Mouse (Mus musculus): ENCODE data around the gene Padi2. TPM values are rescaled to one million over a fixed set of nuclear protein-coding genes. Genes with fewer than 3 reads are reported as not detected.

Padi2 gene
- total RNA-seq, 2 experiments from 2014 or later: 11.9 to 14.0 TPM

DNA sequence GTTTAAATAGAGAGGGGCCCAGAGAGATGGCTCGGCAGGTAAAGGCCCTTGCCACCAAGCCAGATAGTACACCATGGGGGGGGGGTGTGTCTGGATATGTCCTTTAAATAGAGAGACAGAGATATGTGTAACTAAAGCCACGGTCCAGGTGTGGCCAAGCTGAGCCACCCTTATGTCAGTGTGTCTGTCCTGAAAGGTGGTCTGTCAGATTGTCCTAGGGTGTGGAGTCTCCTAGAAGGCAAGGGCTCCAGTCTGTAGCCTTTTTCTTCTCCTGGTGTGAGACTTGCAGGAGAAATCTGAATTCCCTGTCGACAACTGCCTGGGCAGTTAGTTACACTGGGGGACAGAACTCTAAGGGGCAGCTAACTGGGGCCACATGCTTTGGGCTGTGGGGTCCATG lies 25.9 kb upstream of the Padi2 start:
- intact Hi-C loops (cut with DNase I): no loop called here
- DNase-seq (ENCODE audit: low spot score in 2 of 2): no peak

DNA sequence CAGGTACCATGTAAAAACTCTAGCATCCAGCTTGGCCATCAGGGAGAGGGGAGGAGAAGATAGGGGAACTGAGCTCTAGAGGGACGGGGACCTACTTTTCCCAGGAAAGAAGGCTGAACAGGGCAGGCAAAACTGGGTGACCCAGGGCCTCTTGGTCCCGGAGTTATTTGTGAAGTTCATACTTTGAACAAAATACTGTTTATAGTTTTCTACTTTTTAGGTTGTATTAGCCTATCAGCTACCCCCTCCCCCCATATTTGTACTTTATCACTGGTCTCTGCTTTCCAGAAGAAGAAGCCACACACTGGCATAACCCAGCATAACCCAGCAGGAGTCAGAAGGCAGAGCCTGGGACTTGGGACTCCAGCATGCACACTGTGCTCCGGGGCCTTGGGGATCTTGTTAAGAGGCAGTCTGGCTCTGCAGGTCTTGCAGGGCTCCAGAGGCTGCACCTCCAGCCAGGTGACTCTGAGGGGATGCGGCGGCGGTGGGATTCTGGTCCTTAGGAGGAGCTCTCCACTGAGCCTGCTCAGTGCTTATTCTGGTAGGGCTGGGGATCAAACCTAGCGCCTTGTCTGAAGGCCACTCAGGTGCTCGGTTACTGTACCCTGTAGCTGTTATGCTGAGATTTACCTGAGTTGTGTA lies 25.0 kb upstream of the Padi2 start:
- intact Hi-C loops (cut with DNase I): no loop called here
- no peak for DNase-seq (ENCODE audit: low spot score in 2 of 2)

DNA sequence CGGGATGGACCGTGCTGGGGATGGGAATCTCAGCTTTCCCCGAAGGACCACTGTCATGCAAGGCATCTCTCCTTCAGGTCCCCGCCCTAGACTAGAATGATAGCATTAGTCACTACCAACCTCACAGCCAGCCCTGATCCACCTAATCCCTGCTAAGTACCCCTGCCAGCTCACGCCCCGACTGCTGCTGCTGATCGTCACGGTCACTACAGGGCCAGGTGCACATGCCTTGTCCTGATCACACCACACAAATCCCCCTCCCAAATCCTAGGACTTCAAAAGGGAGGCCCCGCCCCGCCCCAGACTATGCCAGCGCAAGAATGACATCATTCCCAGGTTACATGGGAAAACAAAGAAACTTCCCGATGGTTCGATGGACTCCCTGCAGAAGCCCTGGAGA lies 24.4 kb upstream of the Padi2 start:
- intact Hi-C loops (cut with DNase I): no loop called here
- DNase-seq (ENCODE audit: low spot score in 2 of 2): no peak

DNA sequence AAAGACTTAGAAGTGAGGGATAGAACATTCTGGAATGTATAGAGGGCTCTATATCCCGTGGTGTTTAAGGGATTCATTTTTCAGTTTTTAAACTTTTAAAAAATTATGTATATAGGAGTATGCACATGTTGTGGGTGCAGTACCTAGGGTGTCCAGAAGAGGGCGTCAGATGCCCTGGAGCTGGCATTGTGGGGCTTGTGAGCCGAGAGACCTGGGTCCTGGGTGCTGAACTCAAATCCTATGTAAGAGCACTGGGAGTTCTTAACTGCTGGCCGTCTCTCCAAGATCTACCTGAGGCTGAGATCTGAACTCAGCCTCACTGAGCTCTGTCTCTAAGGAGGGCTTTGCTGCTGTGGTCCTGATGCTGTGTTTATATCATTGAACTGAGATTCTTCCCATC lies 23.8 kb upstream of the Padi2 start:
- DNase-seq (ENCODE audit: low spot score in 2 of 2): no peak
- intact Hi-C loops (cut with DNase I): no loop called here

DNA sequence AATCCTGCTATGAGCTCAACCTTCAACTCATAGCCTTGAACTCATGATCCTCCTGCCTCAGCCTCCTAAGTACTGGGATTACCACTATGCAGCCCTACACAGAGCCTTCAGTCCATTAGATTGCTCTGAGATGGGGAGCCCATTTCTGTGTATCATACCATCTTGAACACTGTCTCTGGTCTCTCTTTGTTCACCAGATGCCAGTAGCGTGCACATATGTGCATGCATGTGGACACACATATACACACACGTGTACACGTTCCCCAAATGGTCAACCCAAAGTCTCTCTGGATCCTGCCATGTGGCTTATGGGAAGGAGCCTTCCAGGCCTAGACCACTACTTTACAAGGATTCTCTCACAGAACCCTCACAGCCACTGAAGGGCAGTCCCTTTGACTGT lies 23.2 kb upstream of the Padi2 start:
- DNase-seq (ENCODE audit: low spot score in 2 of 2): no peak
- intact Hi-C loops (cut with DNase I): no loop called here

DNA sequence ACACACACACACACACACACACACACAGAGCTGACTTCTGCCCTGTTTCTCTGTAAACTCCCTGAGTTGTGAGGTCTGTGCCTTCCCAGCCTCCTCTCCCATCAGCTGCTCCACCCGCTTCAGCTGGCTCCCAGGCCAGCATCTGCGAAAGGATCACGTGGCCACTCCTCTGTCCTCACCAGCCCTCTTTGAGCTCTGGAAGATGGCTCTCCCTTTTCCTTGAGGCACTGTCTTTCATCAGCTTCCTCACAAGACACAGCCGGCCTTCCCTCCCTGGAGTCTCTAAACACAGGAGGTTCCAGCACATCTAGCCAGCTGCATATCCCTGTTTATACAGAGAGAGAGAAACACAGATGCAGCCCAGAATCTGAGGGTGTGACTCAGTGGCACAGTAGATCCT lies 22.3 kb upstream of the Padi2 start:
- DNase-seq (ENCODE audit: low spot score in 2 of 2): no peak
- intact Hi-C loops (cut with DNase I): no loop called here

DNA sequence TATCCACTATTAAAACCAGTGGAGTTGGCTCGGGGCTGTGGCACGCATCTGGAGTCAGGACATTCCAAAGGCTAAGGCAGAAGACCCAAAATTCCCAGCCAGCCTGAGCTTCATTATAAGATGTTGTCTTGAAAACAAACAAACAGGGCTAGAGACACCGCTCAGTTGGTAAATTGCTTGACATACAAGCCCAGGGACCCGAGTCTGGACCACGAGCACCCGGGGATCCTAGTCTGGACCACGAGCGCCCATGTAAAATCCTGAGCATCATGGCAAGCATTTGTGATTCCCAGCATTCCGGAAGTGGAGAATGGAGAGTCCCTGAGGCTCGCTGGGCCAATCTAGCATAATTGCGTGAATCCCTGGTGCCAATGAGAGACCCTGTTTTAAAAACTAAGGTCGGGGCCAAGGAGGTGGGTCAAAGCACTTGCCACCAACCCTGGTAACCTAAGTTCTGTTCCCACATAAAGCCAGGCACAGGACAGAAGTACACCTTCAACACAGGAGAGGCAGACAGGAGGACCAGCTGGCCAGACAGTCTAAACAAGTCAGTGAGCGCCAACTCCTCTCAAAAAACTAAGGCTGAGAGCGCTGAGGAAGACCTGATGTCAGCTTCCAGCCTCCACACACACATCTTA lies 14.5 kb upstream of the Padi2 start:
- no peak for DNase-seq (ENCODE audit: low spot score in 2 of 2)

DNA sequence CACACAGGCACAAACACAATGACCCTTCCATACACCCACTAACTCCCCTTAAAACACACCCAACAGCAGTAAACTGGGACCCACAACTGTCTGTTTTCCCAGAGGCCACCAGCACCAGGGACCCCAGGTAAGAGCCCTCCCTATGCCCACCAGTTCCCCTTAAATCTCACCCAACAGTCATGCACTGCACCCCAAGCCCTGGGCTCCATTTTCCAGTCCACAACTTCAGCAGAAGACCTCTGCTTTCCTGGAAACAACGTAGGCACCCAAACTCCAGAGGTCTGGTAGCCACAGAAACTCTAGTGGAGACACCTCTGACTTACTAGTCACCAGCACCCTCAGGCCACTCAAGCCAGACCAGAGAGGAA lies 14.0 kb upstream of the Padi2 start:
- intact Hi-C loops (cut with DNase I): no loop called here
- DNase-seq (ENCODE audit: low spot score in 2 of 2): no peak

More for the DNA sequence above, 14.5 kb upstream of the Padi2 start:
- intact Hi-C loops (cut with DNase I): no loop called here

DNA sequence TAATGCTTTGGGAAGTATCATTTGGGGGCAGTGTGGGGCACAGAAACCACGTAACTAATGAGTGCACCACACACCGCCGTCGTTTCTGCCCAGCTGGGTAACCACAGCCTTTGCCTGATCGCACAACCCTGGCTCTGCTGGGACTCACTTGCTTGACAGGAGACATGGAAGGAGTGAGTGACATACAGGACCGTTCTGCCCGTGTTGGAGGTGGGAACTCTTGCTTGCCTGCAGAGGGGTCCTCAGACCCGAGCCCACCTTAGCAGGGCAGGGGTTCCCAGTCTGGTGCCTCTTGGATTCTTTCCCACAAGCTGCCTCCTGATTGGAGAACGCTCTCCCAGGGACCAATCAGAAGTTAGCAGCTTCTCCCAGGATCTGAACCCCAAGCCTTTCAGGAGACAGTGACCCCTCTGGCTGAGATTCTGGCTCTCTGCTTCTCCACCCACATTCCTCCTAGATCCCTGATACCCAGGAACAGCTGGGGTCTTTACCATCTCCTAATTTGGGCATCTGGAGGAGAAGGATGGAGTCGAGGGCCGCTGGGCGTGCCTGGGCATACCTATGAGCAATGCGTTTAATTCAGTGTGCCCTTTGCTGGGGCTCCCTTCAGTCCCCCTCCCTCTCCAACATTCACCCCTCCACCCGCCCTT lies 1.2 kb upstream of the Padi2 start:
- intact Hi-C loops (cut with DNase I): loop anchor here (5.0 kb wide), 2 partner anchors 183 to 223 kb away; no protein-coding TSS in a partner anchor
- DNase-seq (ENCODE audit: low spot score in 2 of 2): no peak

DNA sequence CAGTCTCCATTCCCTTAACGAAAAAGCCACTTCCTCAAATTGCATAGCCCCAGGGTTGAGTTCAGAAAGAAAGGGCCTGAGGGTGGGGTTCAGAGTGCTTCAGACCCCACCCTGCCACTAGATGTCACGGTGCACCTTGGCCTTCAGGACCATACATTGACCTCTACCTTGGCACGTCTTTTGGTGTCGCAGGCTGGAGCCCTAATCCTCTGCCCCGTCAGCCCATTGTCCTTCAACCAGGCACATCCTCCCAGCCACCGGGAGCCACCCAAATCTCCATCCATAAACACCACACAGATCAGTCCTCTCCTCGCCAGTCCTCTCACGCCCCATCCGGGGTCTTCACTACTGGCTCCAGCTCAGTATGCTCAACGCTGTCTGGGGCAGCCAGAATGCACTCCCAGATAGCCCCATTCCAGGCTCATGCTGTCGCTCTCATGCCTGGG lies 695 bp upstream of the Padi2 start:
- DNase-seq (ENCODE audit: low spot score in 2 of 2): peak in 1 of 2 experiments; percentile 3
- intact Hi-C loops (cut with DNase I): no loop called here

DNA sequence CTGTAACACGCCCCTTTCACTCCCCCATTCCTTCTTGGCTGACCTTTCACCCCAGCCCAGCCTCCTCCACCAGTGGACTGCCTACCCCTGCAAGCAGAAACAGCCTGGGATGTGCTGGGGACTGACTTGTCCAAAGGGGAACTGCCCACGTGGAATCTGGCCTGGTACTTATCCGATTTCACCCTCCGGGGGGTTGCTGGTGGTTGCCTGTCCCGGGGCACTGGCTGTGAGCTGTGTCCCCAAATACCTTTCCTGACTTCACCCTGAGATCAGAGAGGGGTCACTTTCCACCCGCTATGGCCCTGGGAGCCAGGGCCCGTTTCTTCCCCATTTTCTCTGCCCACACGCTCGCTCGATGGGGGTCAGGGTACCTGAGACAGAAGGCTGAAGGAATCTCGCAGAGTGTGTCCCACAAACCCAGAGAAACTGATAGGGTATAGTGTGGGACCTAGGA lies 710 bp downstream of the Padi2 start:
- intact Hi-C loops (cut with DNase I): loop anchor here (2.0 kb wide), 1 partner anchor 50 kb away; no protein-coding TSS in a partner anchor
- DNase-seq (ENCODE audit: low spot score in 2 of 2): peak in 1 of 2 experiments; percentile 2

DNA sequence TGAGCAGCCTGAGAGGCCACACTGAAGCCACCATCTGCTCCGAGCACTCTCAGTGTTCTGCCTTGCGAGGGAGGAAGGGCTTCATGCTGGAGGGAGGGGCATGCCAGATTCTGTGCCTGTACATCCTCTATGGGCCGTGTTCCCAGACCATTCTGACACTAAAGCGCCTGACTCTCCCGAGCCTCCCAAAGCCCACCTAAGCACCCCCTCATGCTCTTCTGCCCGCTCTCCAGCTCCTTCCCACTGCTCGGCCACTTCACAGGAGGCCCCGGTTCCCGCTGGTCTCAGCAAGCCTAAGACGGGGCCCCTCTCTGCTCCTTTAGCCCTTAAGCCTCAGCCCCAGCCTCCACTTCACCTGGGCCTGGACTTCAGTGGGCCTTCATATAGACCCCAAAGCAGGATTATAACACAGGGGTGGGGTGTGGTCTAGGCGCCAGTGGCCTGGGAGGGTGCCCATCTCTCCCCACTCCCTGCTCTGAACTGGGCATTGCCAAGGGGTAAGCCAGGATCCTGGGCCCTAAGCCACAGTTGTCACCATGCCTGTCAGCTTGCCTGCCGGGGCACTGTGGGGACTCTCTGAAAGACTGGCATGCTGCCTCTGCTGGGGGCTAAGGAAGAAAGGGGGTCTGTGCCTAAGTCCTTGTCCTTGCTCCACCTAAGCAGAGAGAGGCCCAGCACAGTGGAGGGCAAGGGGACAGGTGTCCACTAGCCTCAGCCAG lies 1.3 kb downstream of the Padi2 start:
- DNase-seq (ENCODE audit: low spot score in 2 of 2): peak in 1 of 2 experiments; percentile 2
- intact Hi-C loops (cut with DNase I): loop anchor here (2.0 kb wide), 1 partner anchor 49 kb away; no protein-coding TSS in a partner anchor

DNA sequence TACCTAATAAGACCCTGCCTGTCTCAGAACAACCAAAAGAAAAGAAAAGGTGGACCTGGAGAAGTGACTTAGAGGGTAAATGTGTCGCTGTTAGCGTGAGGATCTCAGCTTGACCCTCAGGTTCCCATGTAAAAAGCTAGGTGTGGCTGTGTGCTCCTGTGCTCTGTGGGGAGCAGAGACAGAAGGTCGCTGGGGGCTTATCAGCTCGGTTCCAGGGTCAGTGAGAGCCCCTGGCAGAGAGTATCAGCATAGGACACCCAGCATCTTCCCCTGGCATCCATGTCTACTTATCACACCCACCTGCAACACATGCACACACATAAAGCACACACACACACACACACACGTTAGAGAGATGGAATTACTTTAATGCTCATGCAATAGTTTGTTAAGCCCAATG lies 2.5 kb downstream of the Padi2 start:
- intact Hi-C loops (cut with DNase I): no loop called here
- no peak for DNase-seq (ENCODE audit: low spot score in 2 of 2)

DNA sequence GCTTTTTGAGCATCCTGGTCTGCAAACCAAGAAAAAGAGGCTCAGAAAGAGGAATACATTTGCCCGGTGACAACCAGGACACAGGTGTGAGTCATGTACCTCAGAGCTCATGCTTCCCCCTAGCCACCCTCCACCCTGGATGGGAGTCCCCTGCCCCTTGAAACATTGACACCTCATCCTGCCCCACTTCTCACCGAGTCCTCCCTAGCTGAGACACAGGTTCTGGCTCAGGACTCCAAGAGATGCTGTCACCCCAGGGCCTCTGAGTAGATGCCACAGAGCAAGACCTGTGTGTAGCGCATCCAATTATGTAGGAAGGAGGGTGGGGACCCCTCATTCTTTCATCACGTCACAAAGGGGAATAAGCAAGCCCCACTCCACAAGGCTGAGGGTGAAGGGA lies 3.4 kb downstream of the Padi2 start:
- DNase-seq (ENCODE audit: low spot score in 2 of 2): peak in 1 of 2 experiments; percentile 1
- intact Hi-C loops (cut with DNase I): no loop called here

DNA sequence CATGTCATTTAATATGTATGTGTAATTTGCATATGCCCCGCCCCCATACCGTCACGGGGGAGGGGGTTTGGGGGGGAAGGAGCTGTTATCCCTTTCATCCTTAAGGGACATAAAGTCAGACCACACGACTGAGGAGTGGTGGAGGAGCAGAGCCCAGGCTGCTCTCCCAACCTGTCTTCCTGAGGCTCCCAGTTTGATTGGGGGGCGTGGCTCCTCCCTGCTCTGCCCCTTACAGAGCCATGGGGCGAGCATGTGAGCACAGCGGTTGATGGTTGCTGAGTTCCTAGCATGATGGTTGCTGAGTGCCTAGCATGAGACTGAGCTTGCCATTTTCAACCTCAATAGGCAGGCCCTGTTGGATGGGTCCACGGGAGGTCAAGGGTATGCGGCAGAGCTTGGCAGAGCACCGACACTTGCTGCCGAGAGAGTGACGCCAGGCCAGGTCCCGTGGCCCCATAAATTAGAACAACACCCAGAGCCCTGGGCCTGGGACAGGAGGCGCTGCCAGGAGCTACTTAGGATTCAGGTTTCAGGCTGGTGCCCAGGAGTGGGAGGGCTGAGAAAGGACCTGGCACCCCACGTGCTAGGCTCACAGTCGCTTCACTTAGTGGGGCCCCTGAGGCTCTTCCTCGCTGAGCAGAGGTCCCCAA lies 4.6 kb downstream of the Padi2 start:
- peak in 1 of 2 experiments; percentile 5 for DNase-seq (ENCODE audit: low spot score in 2 of 2)
- intact Hi-C loops (cut with DNase I): no loop called here

DNA sequence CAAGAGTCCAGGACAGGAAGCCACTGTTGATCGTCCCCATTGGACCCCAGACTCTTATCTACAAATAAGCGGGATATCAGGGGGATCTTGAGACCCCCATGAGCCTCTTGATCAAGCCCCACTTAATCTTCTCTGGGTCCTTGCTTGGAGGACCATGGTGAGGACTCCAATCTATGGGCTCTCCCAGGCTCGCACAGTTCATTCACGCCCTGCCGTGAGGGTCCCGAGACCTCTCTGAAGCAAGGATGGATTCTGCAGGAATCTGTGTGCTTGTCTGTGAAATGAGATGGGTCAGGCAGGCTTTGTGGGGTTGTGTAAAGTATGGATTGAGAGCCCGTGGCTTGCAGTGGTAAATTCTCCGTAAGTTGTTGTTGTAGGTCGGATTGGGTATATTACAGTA lies 5.3 kb downstream of the Padi2 start:
- peak in 1 of 2 experiments; percentile 1 for DNase-seq (ENCODE audit: low spot score in 2 of 2)

DNA sequence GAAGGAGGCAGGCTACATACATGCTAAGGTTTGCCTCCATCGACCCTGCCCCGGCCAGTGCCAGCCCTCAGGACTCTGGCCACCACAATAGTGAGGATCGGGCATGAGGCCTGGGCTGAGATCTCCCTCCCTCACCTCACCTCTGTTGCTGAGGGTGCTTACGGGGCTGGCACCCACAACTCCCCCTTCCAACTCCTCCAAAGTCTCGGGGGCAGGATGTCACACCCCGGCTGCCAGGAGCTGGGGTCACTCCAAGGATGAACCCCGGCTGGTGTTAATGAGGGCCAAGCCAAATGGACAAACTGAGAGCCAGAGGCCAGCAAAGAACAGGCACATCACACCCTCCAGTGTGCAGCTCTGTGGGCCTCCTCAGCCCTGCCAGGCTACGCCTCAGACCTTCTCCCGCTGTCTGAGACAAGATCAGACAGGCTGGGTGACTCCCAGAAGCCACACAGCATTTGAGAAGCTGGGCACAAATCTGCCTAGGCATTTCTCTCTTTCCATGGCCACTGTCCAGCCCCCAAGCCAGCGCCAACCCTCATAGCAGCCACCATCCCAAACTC lies 6.2 kb downstream of the Padi2 start:
- DNase-seq (ENCODE audit: low spot score in 2 of 2): peak in 1 of 2 experiments; percentile 2
- intact Hi-C loops (cut with DNase I): no loop called here

More for the DNA sequence above, 5.3 kb downstream of the Padi2 start:
- intact Hi-C loops (cut with DNase I): no loop called here

DNA sequence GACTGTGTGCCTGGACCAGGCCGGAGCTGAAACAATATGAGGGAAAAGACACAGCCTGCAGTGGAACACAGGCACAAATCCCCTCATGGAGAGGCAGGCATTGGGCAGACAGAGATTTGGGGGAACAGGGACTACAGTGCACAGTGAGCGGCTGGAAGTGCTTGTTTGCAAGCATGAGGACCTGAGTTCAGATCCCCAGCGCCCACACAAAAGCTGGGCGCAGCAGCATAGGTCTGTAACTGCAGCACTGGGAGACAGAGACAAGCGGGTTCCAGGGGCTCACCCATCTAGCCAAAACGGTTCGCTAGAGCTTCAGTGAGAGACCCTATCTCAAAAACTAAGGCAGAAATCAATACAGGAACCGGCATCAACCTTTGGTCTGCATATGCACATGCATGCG lies 7.4 kb downstream of the Padi2 start:
- intact Hi-C loops (cut with DNase I): no loop called here
- no peak for DNase-seq (ENCODE audit: low spot score in 2 of 2)

DNA sequence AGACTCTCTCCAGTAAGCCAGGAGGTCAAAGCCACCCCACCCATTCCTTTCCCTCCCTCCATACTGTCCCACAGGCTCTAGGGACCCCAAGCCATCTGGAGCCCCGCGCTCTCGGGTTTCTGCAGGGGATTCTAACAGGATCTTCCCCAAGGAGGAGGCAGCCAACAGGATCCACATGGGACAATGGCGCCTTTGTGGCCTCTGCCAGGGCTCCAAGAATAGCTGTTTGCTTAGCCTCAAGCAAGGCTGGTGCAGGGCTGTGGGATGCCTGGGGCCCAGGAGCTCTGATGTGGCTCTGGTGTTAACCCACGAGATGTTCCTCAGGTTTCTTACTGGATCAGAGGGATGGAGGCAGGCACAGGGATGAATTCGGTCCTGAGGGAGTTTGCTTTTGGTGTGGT lies 8.6 kb downstream of the Padi2 start:
- intact Hi-C loops (cut with DNase I): no loop called here
- peak; percentile 2 to 11 for DNase-seq (ENCODE audit: low spot score in 2 of 2)

Measured in left cerebral cortex, postnatal 36 days (tissue).